Mouse (Mus musculus) MEL (cell line): ENCODE results near the gene Hecw2.

Experiments used
- CTCF ChIP-seq, 3 experiments: IDR thresholded peaks in 2 of 3; conservative IDR thresholded peaks in 1 of 3; 2 replicates each; pipeline ENCODE4 v1.5.1; 2011 to 2012; ENCODE audit warnings: low read length in 3 of 3, low read depth in 2 of 3, mild to moderate bottlenecking in 2 of 3, improper control_type of control experiment in 1 of 3, inconsistent platforms in 1 of 3, mixed read lengths in 1 of 3, moderate library complexity in 1 of 3; ENCODE audit not compliant: control insufficient read depth in 1 of 3, insufficient read depth in 1 of 3, poor library complexity in 1 of 3, severe bottlenecking in 1 of 3
- EP300 ChIP-seq, 2 experiments: IDR thresholded peaks; 2 replicates each; pipeline ENCODE4 v1.6.1; 2011; ENCODE audit warnings: improper control_type of control experiment in 2 of 2, low read length in 2 of 2, low read depth in 1 of 2, mild to moderate bottlenecking in 1 of 2
- GABPA ChIP-seq: IDR thresholded peaks from 2 replicates; pipeline ENCODE4 v1.6.1; 2012; ENCODE audit warnings: low read depth, mild to moderate bottlenecking, inconsistent platforms, low read length, improper control_type of control experiment, moderate library complexity
- POLR2A ChIP-seq, 2 experiments: IDR thresholded peaks; 2 replicates each; pipeline ENCODE4 v1.6.1; 2011 to 2012; ENCODE audit warnings: low read length in 2 of 2, mild to moderate bottlenecking in 2 of 2, control low read depth in 1 of 2, improper control_type of control experiment in 1 of 2, low read depth in 1 of 2, moderate library complexity in 1 of 2; ENCODE audit not compliant: control insufficient read depth in 1 of 2, insufficient read depth in 1 of 2, poor library complexity in 1 of 2
- UBTF ChIP-seq: IDR thresholded peaks from 2 replicates; pipeline ENCODE4 v1.6.1; 2012; ENCODE audit warnings: low read depth, mild to moderate bottlenecking, inconsistent platforms, low read length, improper control_type of control experiment, moderate library complexity, borderline replicate concordance; ENCODE audit not compliant: insufficient read depth

DNA sequence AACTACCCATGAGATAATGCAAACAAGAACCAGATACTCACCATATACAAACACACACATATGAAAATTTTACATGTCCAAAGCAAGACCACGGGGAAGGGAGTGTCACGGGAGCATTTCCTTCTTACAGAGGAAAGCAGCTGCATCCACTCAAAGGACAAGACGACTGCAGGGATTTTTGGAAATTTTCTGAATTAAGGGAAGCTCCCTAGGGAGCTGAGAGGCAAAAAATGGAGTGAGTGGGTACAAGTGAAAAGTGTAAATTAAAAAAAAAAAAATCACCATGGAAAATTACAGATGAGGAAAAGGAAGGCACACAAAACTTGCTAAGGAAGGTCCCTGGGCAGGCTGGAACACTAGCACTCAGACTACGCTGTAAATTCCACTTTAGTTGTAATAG is 353.9 kb downstream of the Hecw2 start:
- TF ChIP-seq POLR2A (IDR thresholded peaks at IDR 0.05; ENCODE audit: control insufficient read depth in 1 of 2, insufficient read depth in 1 of 2, low read depth in 1 of 2, low read length in 2 of 2, poor library complexity in 1 of 2) (no peak), CTCF (IDR thresholded peaks at IDR 0.05 in 2 of 3, conservative IDR thresholded peaks at IDR 0.05 in 1 of 3; ENCODE audit: control insufficient read depth in 1 of 3, insufficient read depth in 1 of 3, low read depth in 2 of 3, low read length in 3 of 3, poor library complexity in 1 of 3, severe bottlenecking in 1 of 3) (no peak), UBTF (no peak), GABPA (no peak), EP300 (IDR thresholded peaks at IDR 0.05; ENCODE audit: low read depth in 1 of 2, low read length in 2 of 2) (no peak)
